Mouse (Mus musculus): ENCODE results near the gene Gm28035. TPM values are rescaled to one million over a fixed set of nuclear protein-coding genes. Genes with fewer than 3 reads are reported as not detected.

The Gm28035 gene
- polyA plus RNA-seq, 1 experiment from 2014 or later = 0.13 TPM

GRCm38 (mm10) chr2:30243391-30243790, 3.0 kb downstream of the Gm28035 start:
- H3K9ac ChIP-seq (replicated peaks; ENCODE audit: low read depth, low read length) = no peak overlapping the region
- H3K27me3 ChIP-seq (ENCODE audit: control insufficient read depth, insufficient read depth, low read length) = no peaks in the 10 kb centered on the region
- H3K4me1 ChIP-seq (ENCODE audit: control insufficient read depth, insufficient read depth, low read length) = peaks cover 14% of the 10 kb centered on the region
- ATAC-seq (ENCODE audit: insufficient number of reproducible peaks, insufficient read depth, low FRiP score, low read depth) = no peak
- no peak overlapping the region for H3K27ac ChIP-seq (ENCODE audit: low read length)
- 85% methylated on average over 4 of the region's 4 CpGs for WGBS
- no peak overlapping the region for H3K4me3 ChIP-seq (ENCODE audit: low read depth, low read length)
- H3K9me3 ChIP-seq (ENCODE audit: control insufficient read depth, low read depth, low read length) = no peaks in the 10 kb centered on the region
- H3K4me2 ChIP-seq (replicated peaks; ENCODE audit: low read depth, low read length) = no peak overlapping the region
- peaks cover 31% of the 10 kb centered on the region for H3K36me3 ChIP-seq (ENCODE audit: control insufficient read depth, insufficient read depth, low read length)

GRCm38 (mm10) chr2:30244595-30245178, 4.3 kb downstream of the Gm28035 start:
- Histone ChIP-seq H3K4me2 (replicated peaks; ENCODE audit: low read depth, low read length) (no peak overlapping the region; the same call in 1 of the 2 replicates), H3K9me3 (ENCODE audit: control insufficient read depth, low read depth, low read length) (no peaks in the 10 kb centered on the region), H3K27ac (ENCODE audit: low read length) (peak overlapping the region; percentile 67), H3K4me3 (ENCODE audit: low read depth, low read length) (no peak overlapping the region), H3K9ac (replicated peaks; ENCODE audit: low read depth, low read length) (no peak overlapping the region), H3K27me3 (ENCODE audit: control insufficient read depth, insufficient read depth, low read length) (no peaks in the 10 kb centered on the region), H3K36me3 (ENCODE audit: control insufficient read depth, insufficient read depth, low read length) (peaks cover 40% of the 10 kb centered on the region), H3K4me1 (ENCODE audit: control insufficient read depth, insufficient read depth, low read length) (0 out of 2 replicates have a peak, but pooled peaks cover 3% of the 10 kb centered on the region)
- ATAC-seq (ENCODE audit: insufficient number of reproducible peaks, insufficient read depth, low FRiP score, low read depth) = peak; percentile 35
- WGBS = 56% methylated on average over 7 of the region's 7 CpGs

DNA sequence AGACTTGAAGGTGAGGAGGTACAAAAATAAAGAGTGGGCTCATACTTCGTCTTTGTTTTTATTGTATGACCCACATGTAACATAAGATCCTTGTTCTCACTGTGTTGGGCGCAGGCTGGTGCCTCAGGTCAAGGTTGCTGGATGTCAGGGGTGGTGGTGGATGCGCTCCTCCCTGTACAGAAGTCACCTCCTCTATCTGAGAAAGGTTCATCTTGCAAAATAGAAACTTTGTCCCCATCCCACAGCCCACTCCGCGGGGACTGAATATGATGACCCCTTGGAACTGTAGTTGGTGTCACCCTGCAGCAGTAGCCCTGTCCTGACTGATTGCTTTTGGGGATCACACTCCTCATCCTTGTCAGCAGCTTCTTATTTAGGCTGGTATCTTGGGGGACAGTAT, 6.7 kb downstream of the Gm28035 start:
- 89% methylated on average over 5 of the region's 5 CpGs for WGBS
- no peaks in the 10 kb centered on the region for H3K9me3 ChIP-seq (ENCODE audit: control insufficient read depth, low read depth, low read length)
- ATAC-seq (ENCODE audit: insufficient number of reproducible peaks, insufficient read depth, low FRiP score, low read depth) = no peak
- H3K4me2 ChIP-seq (replicated peaks; ENCODE audit: low read depth, low read length) = no peak overlapping the region
- no peak overlapping the region for H3K4me3 ChIP-seq (ENCODE audit: low read depth, low read length)
- peaks cover 22% of the 10 kb centered on the region for H3K36me3 ChIP-seq (ENCODE audit: control insufficient read depth, insufficient read depth, low read length)
- no peaks in the 10 kb centered on the region for H3K27me3 ChIP-seq (ENCODE audit: control insufficient read depth, insufficient read depth, low read length)
- H3K9ac ChIP-seq (replicated peaks; ENCODE audit: low read depth, low read length) = no peak overlapping the region
- H3K27ac ChIP-seq (ENCODE audit: low read length) = no peak overlapping the region
- 0 out of 2 replicates have a peak, but pooled peaks cover 6% of the 10 kb centered on the region for H3K4me1 ChIP-seq (ENCODE audit: control insufficient read depth, insufficient read depth, low read length)

GRCm38 (mm10) chr2:30247681-30248080, 7.3 kb downstream of the Gm28035 start:
- peaks cover 10% of the 10 kb centered on the region; the same call in 1 of the 2 replicates for H3K4me1 ChIP-seq (ENCODE audit: control insufficient read depth, insufficient read depth, low read length)
- 82% methylated on average over 4 of the region's 4 CpGs for WGBS
- H3K27me3 ChIP-seq (ENCODE audit: control insufficient read depth, insufficient read depth, low read length) = no peaks in the 10 kb centered on the region
- no peaks in the 10 kb centered on the region for H3K9me3 ChIP-seq (ENCODE audit: control insufficient read depth, low read depth, low read length)
- H3K36me3 ChIP-seq (ENCODE audit: control insufficient read depth, insufficient read depth, low read length) = peaks cover 22% of the 10 kb centered on the region
- no peak overlapping the region for H3K27ac ChIP-seq (ENCODE audit: low read length)
- H3K9ac ChIP-seq (replicated peaks; ENCODE audit: low read depth, low read length) = no peak overlapping the region
- no peak for ATAC-seq (ENCODE audit: insufficient number of reproducible peaks, insufficient read depth, low FRiP score, low read depth)
- no peak overlapping the region for H3K4me2 ChIP-seq (replicated peaks; ENCODE audit: low read depth, low read length)
- no peak overlapping the region for H3K4me3 ChIP-seq (ENCODE audit: low read depth, low read length)

DNA sequence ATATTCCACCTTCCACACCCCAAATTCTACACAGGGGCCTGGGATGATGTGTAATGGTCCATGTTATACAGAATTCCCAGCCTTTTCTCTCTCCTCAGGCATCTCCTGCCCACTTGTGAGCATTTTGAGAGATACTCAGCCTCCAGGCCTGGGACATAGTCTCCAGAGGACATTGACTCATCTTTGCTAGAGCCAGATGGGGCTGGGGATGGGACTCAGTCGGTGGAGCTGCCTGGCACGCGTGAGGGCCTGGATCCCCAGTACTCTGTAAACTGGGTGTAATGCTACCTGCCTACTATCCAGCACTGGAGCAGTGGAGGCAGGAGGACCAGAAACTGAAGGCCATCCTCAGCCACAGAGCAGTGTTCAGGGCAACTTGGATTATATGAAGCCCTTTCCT, 8.8 kb downstream of the Gm28035 start:
- 93% methylated on average over 3 of the region's 3 CpGs for WGBS
- peaks cover 22% of the 10 kb centered on the region for H3K36me3 ChIP-seq (ENCODE audit: control insufficient read depth, insufficient read depth, low read length)
- no peaks in the 10 kb centered on the region for H3K9me3 ChIP-seq (ENCODE audit: control insufficient read depth, low read depth, low read length)
- no peak for ATAC-seq (ENCODE audit: insufficient number of reproducible peaks, insufficient read depth, low FRiP score, low read depth)
- no peak overlapping the region for H3K4me2 ChIP-seq (replicated peaks; ENCODE audit: low read depth, low read length)
- no peak overlapping the region for H3K4me3 ChIP-seq (ENCODE audit: low read depth, low read length)
- no peak overlapping the region for H3K9ac ChIP-seq (replicated peaks; ENCODE audit: low read depth, low read length)
- H3K27me3 ChIP-seq (ENCODE audit: control insufficient read depth, insufficient read depth, low read length) = no peaks in the 10 kb centered on the region
- H3K4me1 ChIP-seq (ENCODE audit: control insufficient read depth, insufficient read depth, low read length) = peaks cover 10% of the 10 kb centered on the region; the same call in 1 of the 2 replicates
- no peak overlapping the region for H3K27ac ChIP-seq (ENCODE audit: low read length)

DNA sequence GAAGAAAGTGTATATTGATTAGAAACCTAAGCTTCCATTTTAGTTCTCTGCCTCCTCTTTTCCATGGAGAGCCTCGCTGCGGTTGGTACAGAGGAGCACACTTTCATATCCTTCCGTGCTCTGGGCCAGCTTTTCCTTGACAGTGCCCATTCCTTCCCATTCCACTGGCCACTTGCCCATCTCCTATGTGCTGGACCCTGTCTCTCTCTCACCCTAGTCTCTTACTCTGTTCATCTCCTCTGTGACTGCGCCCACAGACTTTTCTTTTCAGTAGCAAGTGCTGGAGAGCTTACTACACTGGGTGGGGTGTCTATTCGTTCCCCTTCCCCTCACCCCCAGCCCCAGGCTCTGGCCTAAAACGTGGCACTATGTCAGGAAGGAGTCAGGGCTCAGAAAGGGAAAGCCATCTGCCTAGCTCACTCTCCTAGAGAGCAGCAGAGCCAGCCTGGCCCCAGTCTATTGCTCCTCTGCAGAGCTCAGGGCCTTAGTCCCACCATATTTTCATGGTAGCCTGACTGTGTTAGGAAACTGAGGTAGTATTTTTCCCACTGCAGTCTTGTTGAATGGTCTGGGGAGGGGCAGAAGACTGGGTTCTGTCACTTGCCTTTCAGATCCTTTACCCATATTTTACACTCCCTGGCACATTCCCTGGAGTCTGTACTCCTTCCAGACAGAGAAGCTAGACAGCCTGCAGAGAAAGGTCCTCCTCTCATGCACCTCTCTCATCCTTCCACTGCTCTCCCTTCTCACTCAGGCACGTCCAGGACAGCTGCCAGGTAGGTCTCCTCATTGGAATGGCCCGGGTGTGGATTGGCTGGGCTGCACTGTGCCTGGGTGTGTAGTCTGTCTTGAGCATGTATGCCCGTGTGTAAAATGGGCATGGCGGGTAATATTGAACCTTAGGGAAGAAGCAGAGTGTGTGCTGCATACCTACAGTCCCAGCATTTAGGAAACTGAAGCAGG, 10.1 kb downstream of the Gm28035 start:
- Histone ChIP-seq H3K27ac (ENCODE audit: low read length) (no peak overlapping the region), H3K4me3 (ENCODE audit: low read depth, low read length) (no peak overlapping the region), H3K36me3 (ENCODE audit: control insufficient read depth, insufficient read depth, low read length) (peaks cover 27% of the 10 kb centered on the region), H3K4me2 (replicated peaks; ENCODE audit: low read depth, low read length) (no peak overlapping the region), H3K27me3 (ENCODE audit: control insufficient read depth, insufficient read depth, low read length) (no peaks in the 10 kb centered on the region), H3K4me1 (ENCODE audit: control insufficient read depth, insufficient read depth, low read length) (peaks cover 7% of the 10 kb centered on the region; the same call in 1 of the 2 replicates), H3K9me3 (ENCODE audit: control insufficient read depth, low read depth, low read length) (no peaks in the 10 kb centered on the region), H3K9ac (replicated peaks; ENCODE audit: low read depth, low read length) (no peak overlapping the region)
- no peak for ATAC-seq (ENCODE audit: insufficient number of reproducible peaks, insufficient read depth, low FRiP score, low read depth)
- WGBS = 88% methylated on average over 10 of the region's 10 CpGs

GRCm38 (mm10) chr2:30251417-30252104, 11.2 kb downstream of the Gm28035 start:
- no peak overlapping the region for H3K4me2 ChIP-seq (replicated peaks; ENCODE audit: low read depth, low read length)
- peak overlapping the region; percentile 70 for H3K27ac ChIP-seq (ENCODE audit: low read length)
- H3K9me3 ChIP-seq (ENCODE audit: control insufficient read depth, low read depth, low read length) = no peaks in the 10 kb centered on the region
- H3K27me3 ChIP-seq (ENCODE audit: control insufficient read depth, insufficient read depth, low read length) = no peaks in the 10 kb centered on the region
- peaks cover 38% of the 10 kb centered on the region for H3K36me3 ChIP-seq (ENCODE audit: control insufficient read depth, insufficient read depth, low read length)
- H3K4me1 ChIP-seq (ENCODE audit: control insufficient read depth, insufficient read depth, low read length) = peaks cover 7% of the 10 kb centered on the region; the same call in 1 of the 2 replicates
- H3K9ac ChIP-seq (replicated peaks; ENCODE audit: low read depth, low read length) = no peak overlapping the region
- no peak overlapping the region for H3K4me3 ChIP-seq (ENCODE audit: low read depth, low read length)
- ATAC-seq (ENCODE audit: insufficient number of reproducible peaks, insufficient read depth, low FRiP score, low read depth) = peak; percentile 96
- whole genome bisulfite sequencing = 67% methylated on average over 5 of the region's 5 CpGs

DNA sequence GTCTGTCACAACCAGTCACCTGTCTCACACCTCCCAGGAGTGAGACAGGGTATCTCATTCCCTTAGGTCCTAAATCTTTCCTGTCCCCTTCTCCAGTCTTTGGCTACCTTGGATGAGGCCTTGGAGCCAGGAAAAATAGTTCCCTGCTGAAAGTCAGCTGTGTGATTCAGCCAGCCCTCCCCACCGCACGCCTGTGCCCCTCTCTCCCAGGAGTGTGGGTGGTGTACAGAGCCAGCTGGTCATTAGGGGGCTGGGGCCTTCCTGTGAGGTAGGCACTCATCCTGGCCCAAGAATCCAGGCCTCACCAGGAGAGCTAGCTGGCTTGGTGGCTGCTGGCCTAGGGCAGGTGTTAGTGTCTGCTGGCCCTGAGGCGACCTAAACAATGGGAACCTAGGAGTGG, 12.2 kb downstream of the Gm28035 start:
- Histone ChIP-seq H3K4me2 (replicated peaks; ENCODE audit: low read depth, low read length) (no peak overlapping the region), H3K4me1 (ENCODE audit: control insufficient read depth, insufficient read depth, low read length) (peaks cover 7% of the 10 kb centered on the region; the same call in 1 of the 2 replicates), H3K27me3 (ENCODE audit: control insufficient read depth, insufficient read depth, low read length) (no peaks in the 10 kb centered on the region), H3K9ac (replicated peaks; ENCODE audit: low read depth, low read length) (no peak overlapping the region), H3K9me3 (ENCODE audit: control insufficient read depth, low read depth, low read length) (no peaks in the 10 kb centered on the region), H3K27ac (ENCODE audit: low read length) (peak overlapping the region; percentile 64), H3K36me3 (ENCODE audit: control insufficient read depth, insufficient read depth, low read length) (peaks cover 47% of the 10 kb centered on the region), H3K4me3 (ENCODE audit: low read depth, low read length) (no peak overlapping the region)
- ATAC-seq (ENCODE audit: insufficient number of reproducible peaks, insufficient read depth, low FRiP score, low read depth) = no peak
- 63% methylated on average over 3 of the region's 3 CpGs for WGBS
